Mouse (Mus musculus): ENCODE results near the gene Stk32c. TPM values are rescaled to one million over a fixed set of nuclear protein-coding genes. Genes with fewer than 3 reads are reported as not detected.

The Stk32c gene
- polyA plus RNA-seq, 1 experiment from 2014 or later: 0.09 TPM

DNA sequence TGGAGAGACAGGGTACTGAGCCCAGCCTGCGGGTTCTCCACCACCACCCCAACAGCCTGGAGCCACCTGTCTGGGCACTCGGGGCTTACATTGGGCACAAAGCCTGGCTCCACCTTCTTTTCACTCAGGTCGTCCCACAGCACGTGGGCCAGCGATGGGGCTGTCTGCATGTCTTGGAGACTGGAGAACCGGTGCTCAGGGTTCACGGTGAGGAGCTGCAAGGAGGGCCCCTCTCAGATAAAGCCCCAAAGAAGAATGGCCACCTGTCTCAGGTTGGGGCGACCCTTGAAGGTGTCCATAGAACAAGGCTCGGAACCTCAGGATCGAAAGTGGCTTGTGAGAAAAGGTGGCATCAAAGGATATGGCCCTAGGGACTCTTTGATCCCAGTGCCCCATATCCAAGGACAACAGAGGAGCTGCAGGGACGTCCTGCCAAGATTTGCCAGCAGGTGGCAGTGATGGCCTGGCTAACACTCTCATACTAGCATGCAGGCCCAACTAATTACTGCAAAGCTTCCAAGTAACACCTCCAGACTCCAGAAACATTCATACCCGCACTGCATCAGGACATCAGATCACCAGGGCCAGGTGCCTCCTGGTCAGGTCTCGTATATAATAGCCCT, 93.8 kb downstream of the Stk32c start:
- Histone ChIP-seq H3K4me3 (no peak overlapping the region), H3K27me3 (ENCODE audit: low read depth, poor library complexity, severe bottlenecking) (0 out of 2 replicates have a peak, but pooled peaks cover 3% of the 10 kb centered on the region), H3K27ac (no peak overlapping the region), H3K36me3 (no peaks in the 10 kb centered on the region), H3K4me1 (no peaks in the 10 kb centered on the region), H3K9me3 (replicated peaks) (no peaks in the 10 kb centered on the region)
- 48% methylated on average over 13 of the region's 13 CpGs for WGBS
- DNase-seq (ENCODE audit: low spot score): peak; percentile 85

DNA sequence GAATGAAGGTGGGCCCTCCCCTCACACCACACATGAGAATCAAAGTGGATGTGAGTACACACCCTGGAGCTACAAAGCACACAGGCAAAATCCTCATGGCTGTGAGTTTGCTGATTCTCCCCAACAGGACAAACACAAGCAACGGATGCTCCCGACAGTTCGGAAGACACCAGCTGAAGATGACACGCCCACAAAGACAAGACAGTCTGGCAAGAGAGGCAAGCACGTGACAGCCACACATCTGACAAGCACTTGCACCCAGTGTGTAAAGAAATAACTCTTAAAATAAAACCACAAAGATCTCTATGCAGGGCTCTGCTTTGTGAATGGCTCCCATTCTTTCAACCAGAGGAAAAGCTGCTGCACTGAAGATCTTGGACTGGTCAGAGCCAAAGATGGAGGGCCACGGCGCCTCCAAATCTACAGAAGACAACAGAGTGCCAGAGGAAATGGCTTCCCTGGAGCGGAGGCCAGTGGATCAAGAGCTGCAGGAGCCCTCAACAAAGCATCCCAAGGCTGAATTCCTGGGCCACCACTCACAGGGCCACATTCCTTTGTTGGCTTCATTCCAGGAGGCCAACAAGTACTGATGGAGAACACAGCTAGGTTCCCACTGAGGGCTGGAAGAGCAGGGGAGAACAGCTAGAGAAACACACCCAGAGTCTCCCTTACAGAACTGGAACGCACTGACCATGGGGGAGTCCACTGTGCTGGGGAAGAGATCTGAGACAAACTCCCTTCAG, 105.0 kb downstream of the Stk32c start:
- Histone ChIP-seq H3K27me3 (ENCODE audit: low read depth, poor library complexity, severe bottlenecking) (no peaks in the 10 kb centered on the region), H3K36me3 (no peaks in the 10 kb centered on the region), H3K4me1 (no peaks in the 10 kb centered on the region), H3K4me3 (no peak overlapping the region), H3K9me3 (replicated peaks) (no peaks in the 10 kb centered on the region), H3K27ac (no peak overlapping the region)
- DNase-seq (ENCODE audit: low spot score): no peak
- 90% methylated on average over 9 of the region's 9 CpGs for WGBS

DNA sequence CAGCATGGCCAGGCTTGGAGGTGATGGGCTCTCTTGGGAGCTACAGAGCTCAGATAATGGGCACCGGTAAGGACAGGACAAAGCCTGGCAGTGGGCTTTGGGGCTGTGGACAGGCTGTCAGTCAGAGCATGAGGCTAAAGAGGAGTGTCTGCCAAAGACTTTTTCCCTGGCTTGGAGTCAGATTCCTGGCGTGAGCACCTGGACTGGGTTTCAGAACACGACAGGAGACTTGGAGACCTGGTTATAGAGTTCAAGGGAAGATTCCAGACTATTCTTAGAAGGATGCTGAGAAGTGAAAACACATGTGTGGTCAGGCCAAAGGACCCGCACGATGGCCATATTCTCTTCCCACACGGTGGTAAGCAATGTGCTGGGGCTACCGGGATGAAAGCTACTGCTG, 107.4 kb downstream of the Stk32c start:
- H3K4me1 ChIP-seq: no peaks in the 10 kb centered on the region
- no peaks in the 10 kb centered on the region for H3K9me3 ChIP-seq (replicated peaks)
- H3K36me3 ChIP-seq: no peaks in the 10 kb centered on the region
- no peak overlapping the region for H3K27ac ChIP-seq
- H3K27me3 ChIP-seq (ENCODE audit: low read depth, poor library complexity, severe bottlenecking): no peaks in the 10 kb centered on the region
- 92% methylated on average over 7 of the region's 7 CpGs for WGBS
- no peak for DNase-seq (ENCODE audit: low spot score)
- no peak overlapping the region for H3K4me3 ChIP-seq

DNA sequence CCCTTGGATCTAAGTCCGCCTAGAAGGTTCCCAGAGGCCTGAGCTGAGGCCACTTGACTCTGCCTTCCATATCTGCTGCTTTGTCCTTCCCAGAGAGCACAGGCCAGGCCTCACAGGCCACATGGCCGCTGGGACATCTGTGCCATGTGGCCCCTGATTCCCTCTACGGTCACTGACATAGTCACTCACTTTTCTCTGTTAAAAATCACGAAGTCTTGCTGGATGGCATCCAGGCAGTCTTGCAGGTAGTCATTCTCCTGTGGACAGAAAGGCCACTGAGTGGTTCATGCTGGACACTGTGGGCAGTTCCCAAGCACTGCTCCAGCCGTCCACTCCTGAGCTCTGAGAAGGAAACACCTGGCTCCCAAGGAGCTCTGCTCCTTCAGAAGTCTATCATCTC, 108.0 kb downstream of the Stk32c start:
- 84% methylated on average over 5 of the region's 5 CpGs for WGBS
- no peak for DNase-seq (ENCODE audit: low spot score)
- no peak overlapping the region for H3K27ac ChIP-seq
- no peaks in the 10 kb centered on the region for H3K36me3 ChIP-seq
- H3K27me3 ChIP-seq (ENCODE audit: low read depth, poor library complexity, severe bottlenecking): no peaks in the 10 kb centered on the region
- H3K9me3 ChIP-seq (replicated peaks): no peaks in the 10 kb centered on the region
- no peak overlapping the region for H3K4me3 ChIP-seq
- no peaks in the 10 kb centered on the region for H3K4me1 ChIP-seq

GRCm38 (mm10) chr7:139103960-139104381, 109.1 kb downstream of the Stk32c start:
- Histone ChIP-seq H3K4me1 (no peaks in the 10 kb centered on the region), H3K9me3 (replicated peaks) (no peaks in the 10 kb centered on the region), H3K4me3 (no peak overlapping the region), H3K27ac (no peak overlapping the region), H3K27me3 (ENCODE audit: low read depth, poor library complexity, severe bottlenecking) (no peaks in the 10 kb centered on the region), H3K36me3 (peaks cover 4% of the 10 kb centered on the region; the same call in 1 of the 2 replicates)
- WGBS: 71% methylated on average over 10 of the region's 10 CpGs
- peak; percentile 33 for DNase-seq (ENCODE audit: low spot score)

DNA sequence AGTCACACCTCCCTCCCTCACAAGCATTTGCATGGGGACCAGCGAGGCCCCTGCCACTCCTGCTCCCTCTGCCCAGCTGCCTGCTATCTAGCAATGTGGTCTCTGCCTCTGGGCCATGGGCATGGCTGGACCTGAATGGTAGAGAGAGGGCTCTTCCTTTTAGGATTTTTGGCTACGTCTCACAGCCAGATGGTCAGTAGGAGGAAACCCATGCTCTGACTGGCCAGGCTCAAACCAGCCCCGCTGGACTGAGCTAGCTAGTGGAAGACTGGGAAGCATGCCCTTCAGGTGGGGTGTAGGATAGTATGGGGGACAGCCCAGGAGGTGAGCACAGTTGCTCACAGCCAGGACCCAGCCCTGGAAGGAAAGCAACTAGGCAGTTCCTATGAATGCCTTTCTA, 111.3 kb downstream of the Stk32c start:
- H3K4me3 ChIP-seq: no peak overlapping the region
- no peaks in the 10 kb centered on the region for H3K27me3 ChIP-seq (ENCODE audit: low read depth, poor library complexity, severe bottlenecking)
- no peak overlapping the region for H3K27ac ChIP-seq
- H3K4me1 ChIP-seq: no peaks in the 10 kb centered on the region
- H3K36me3 ChIP-seq: peaks cover 7% of the 10 kb centered on the region
- no peak for DNase-seq (ENCODE audit: low spot score)
- WGBS: 70% methylated on average over 3 of the region's 3 CpGs
- H3K9me3 ChIP-seq (replicated peaks): no peaks in the 10 kb centered on the region

DNA sequence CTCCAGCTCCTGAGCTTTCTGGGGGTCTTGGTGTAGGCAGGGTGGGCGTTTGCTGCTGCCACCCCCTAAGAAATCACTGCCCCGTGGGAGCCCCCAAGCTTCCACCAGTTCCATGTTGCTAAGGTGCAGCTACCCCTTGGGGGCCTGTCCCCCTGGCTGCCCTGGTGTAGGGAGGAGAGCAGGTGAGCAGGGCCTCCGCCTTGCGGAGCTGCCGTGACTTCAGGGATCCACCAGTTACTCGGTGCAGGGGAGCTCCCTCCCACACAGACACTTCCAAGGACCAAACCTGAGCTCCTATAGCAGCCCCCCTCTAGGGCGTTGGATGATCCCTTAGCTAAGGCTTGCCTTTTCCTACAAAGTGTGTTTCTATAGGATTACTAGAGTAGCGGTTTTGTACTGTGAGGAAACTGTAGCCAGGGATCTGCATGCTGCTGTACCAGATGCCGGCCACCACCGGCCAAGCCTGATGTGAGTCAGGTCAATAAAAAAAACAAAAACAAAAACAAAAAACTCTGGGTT, 111.8 kb downstream of the Stk32c start:
- WGBS: 75% methylated on average over 10 of the region's 10 CpGs
- Histone ChIP-seq H3K9me3 (replicated peaks) (no peaks in the 10 kb centered on the region), H3K27me3 (ENCODE audit: low read depth, poor library complexity, severe bottlenecking) (no peaks in the 10 kb centered on the region), H3K36me3 (peaks cover 9% of the 10 kb centered on the region), H3K27ac (no peak overlapping the region), H3K4me3 (no peak overlapping the region), H3K4me1 (no peaks in the 10 kb centered on the region)
- DNase-seq (ENCODE audit: low spot score): no peak

DNA sequence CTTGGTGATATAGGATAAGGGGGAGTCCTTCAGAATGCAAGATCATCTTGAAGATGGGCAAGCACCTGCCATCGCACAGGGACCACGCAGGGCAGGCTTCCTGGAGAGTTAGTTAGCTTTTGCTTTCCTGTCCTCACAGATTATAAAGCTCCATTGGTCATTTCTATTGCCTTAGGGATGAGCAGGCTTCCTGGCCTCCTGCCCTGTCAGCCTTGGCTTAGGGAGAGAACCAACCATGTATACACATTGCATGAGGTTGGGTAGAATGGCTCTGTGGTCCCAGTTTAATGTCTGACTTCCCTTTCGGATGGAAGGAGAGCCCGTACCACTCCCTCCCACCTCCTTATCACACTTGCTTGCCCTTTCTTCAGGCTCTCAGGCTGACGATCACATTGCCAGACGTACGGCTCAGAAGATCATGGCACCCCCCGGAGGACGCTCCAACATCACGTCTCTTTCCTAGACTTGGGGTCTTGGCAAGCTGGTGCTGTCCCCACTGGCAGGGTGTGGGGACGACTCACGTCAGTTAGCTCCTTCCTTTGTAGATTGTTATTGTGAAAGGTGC, 112.5 kb downstream of the Stk32c start:
- 77% methylated on average over 12 of the region's 12 CpGs for WGBS
- DNase-seq (ENCODE audit: low spot score): no peak
- no peak overlapping the region for H3K27ac ChIP-seq
- H3K9me3 ChIP-seq (replicated peaks): no peaks in the 10 kb centered on the region
- no peaks in the 10 kb centered on the region for H3K27me3 ChIP-seq (ENCODE audit: low read depth, poor library complexity, severe bottlenecking)
- peaks cover 10% of the 10 kb centered on the region for H3K36me3 ChIP-seq
- H3K4me3 ChIP-seq: no peak overlapping the region
- H3K4me1 ChIP-seq: no peaks in the 10 kb centered on the region

- H3K27me3 ChIP-seq (ENCODE audit: low read depth, poor library complexity, severe bottlenecking): 0 out of 2 replicates have a peak, but pooled peaks cover under 1% of the 10 kb centered on the region
- peaks cover 38% of the 10 kb centered on the region for H3K36me3 ChIP-seq
- no peaks in the 10 kb centered on the region for H3K9me3 ChIP-seq (replicated peaks)
- DNase-seq (ENCODE audit: low spot score): no peak
- WGBS: 90% methylated on average over 6 of the region's 6 CpGs
- no peak overlapping the region for H3K27ac ChIP-seq
- H3K4me3 ChIP-seq: no peak overlapping the region
- no peaks in the 10 kb centered on the region for H3K4me1 ChIP-seq
Measured at GRCm38 (mm10) chr7:139096399-139096798, 116.7 kb downstream of the Stk32c start.

- Histone ChIP-seq H3K4me1 (no peaks in the 10 kb centered on the region), H3K9me3 (replicated peaks) (no peaks in the 10 kb centered on the region), H3K27me3 (ENCODE audit: low read depth, poor library complexity, severe bottlenecking) (0 out of 2 replicates have a peak, but pooled peaks cover 6% of the 10 kb centered on the region), H3K27ac (no peak overlapping the region), H3K4me3 (no peak overlapping the region), H3K36me3 (peaks cover 49% of the 10 kb centered on the region)
- WGBS: 88% methylated on average over 7 of the region's 7 CpGs
- DNase-seq (ENCODE audit: low spot score): no peak
Measured at GRCm38 (mm10) chr7:139095282-139095681, 117.8 kb downstream of the Stk32c start.

DNA sequence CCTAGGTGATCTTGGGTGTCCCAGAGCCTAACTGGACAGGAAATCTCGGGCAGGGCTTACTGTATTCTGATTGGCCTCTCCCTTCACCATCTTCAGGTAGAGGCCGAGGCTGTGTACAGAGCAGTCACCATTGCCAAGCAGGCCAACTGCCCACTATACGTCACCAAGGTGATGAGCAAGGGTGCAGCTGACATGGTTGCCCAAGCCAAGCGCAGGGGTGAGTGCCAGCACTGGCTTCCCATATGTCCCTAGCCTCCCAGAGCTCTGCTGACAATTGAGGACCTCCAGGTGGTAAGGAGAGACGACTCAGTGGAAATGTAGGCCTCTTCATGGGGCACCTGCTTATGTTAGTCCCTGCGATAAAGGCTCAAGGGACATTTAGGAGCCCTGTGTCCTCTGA, 118.3 kb downstream of the Stk32c start:
- H3K4me3 ChIP-seq: no peak overlapping the region
- H3K27ac ChIP-seq: no peak overlapping the region
- no peaks in the 10 kb centered on the region for H3K4me1 ChIP-seq
- 90% methylated on average over 6 of the region's 6 CpGs for WGBS
- DNase-seq (ENCODE audit: low spot score): no peak
- 0 out of 2 replicates have a peak, but pooled peaks cover 9% of the 10 kb centered on the region for H3K27me3 ChIP-seq (ENCODE audit: low read depth, poor library complexity, severe bottlenecking)
- no peaks in the 10 kb centered on the region for H3K9me3 ChIP-seq (replicated peaks)
- H3K36me3 ChIP-seq: peaks cover 52% of the 10 kb centered on the region

DNA sequence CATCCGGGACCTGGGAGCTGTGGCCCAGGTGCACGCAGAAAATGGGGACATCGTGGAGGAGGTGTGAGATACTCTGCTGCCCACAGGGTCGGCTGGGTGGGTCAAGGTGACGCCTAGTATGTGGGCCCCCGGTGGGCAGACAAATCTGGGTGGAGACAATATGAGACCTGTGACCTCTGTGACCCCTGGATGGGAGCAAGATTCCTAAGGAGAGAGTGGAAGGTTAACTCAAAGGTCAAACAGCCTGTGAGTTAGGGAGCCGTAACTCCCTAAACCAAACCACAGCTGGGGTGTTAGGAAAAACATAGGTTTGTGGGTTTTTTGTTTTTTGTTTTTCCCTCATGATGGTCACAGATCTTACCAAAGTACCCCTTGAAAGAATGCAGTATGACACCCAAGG, 119.3 kb downstream of the Stk32c start:
- WGBS: 78% methylated on average over 7 of the region's 7 CpGs
- Histone ChIP-seq H3K4me1 (no peaks in the 10 kb centered on the region), H3K36me3 (peaks cover 52% of the 10 kb centered on the region), H3K27me3 (ENCODE audit: low read depth, poor library complexity, severe bottlenecking) (0 out of 2 replicates have a peak, but pooled peaks cover 12% of the 10 kb centered on the region), H3K4me3 (no peak overlapping the region), H3K27ac (no peak overlapping the region), H3K9me3 (replicated peaks) (no peaks in the 10 kb centered on the region)
- no peak for DNase-seq (ENCODE audit: low spot score)

- H3K4me1 ChIP-seq: no peaks in the 10 kb centered on the region
- WGBS: 84% methylated on average over 5 of the region's 5 CpGs
- no peak overlapping the region for H3K4me3 ChIP-seq
- H3K27ac ChIP-seq: no peak overlapping the region
- H3K36me3 ChIP-seq: peaks cover 50% of the 10 kb centered on the region
- H3K9me3 ChIP-seq (replicated peaks): no peaks in the 10 kb centered on the region
- DNase-seq (ENCODE audit: low spot score): no peak
- H3K27me3 ChIP-seq (ENCODE audit: low read depth, poor library complexity, severe bottlenecking): peaks cover 19% of the 10 kb centered on the region
Measured at GRCm38 (mm10) chr7:139093124-139093523, 120.0 kb downstream of the Stk32c start.

Data from limb, embryonic 10.5 days (tissue).